Mouse (Mus musculus) testis, adult 2 months (tissue): ENCODE measurements at regions not wholly inside any gene's neighbourhood (a gene's known extent, or its start where the extent isn't known, plus 50 kb on each side); places are given as distances from the start of the nearest gene placed in this dataset.
A peak's percentile ranks its signal among the peaks of the same experiment; 100 is the strongest.

Experiments
- H3K27ac ChIP-seq: fragments of 200-500 bp; 2 replicates; pipeline ENCODE4 v1.5.1; 2012; ENCODE audit warnings: low read depth, low read length; ENCODE audit not compliant: control insufficient read depth, insufficient read depth
- H3K27me3 ChIP-seq: fragments of 200-500 bp; 2 replicates; pipeline ENCODE4 v1.6.1; 2012; ENCODE audit warnings: mild to moderate bottlenecking, low read length, moderate library complexity; ENCODE audit not compliant: control insufficient read depth, insufficient read depth
- H3K36me3 ChIP-seq: fragments of 200-500 bp; 2 replicates; pipeline ENCODE4 v1.6.1; 2012; ENCODE audit warnings: mild to moderate bottlenecking, low read length; ENCODE audit not compliant: control insufficient read depth, insufficient read depth
- H3K4me1 ChIP-seq: fragments of 200-500 bp; 2 replicates; pipeline ENCODE4 v1.6.1; 2012; ENCODE audit warnings: low read length; ENCODE audit not compliant: control insufficient read depth, insufficient read depth
- H3K4me3 ChIP-seq: fragments of 200-500 bp; 2 replicates; pipeline ENCODE4 v1.5.1; 2012; ENCODE audit warnings: low read depth, mild to moderate bottlenecking, low read length, moderate library complexity, mixed read lengths; ENCODE audit not compliant: control insufficient read depth
- CTCF ChIP-seq: fragments of 200-500 bp; IDR thresholded peaks from 2 replicates; pipeline ENCODE4 v1.5.1; 2012; ENCODE audit warnings: low read depth, mild to moderate bottlenecking, inconsistent platforms, low read length, moderate library complexity; ENCODE audit not compliant: control insufficient read depth, insufficient read depth, insufficient replicate concordance
- POLR2A ChIP-seq: fragments of 200-500 bp; IDR thresholded peaks from 2 replicates; pipeline ENCODE4 v1.6.1; 2012; ENCODE audit warnings: low read depth, mild to moderate bottlenecking, inconsistent platforms, low read length, moderate library complexity; ENCODE audit not compliant: control insufficient read depth

DNA sequence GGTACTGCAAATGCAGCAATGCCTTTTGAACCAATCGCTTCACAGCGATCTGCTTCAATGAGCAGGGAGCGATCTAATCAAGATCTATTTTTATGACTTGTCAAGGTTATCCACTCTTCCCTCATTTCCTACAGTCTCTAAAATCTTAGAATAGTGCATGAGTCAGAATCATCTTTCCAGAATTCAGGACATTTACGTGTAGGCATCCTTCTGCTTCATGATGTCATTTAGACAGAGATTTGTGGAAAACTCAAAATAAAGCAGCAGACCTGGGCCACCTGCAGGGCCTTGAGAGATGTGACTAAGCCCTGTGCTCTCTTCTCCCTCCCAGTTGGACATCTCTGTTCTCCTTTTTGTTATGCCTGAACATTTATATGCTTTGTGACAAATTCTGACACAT is 103.6 kb downstream of the Adamts1 start:
- no peaks in the 10 kb centered on the region for H3K27me3 ChIP-seq
- no peak for TF ChIP-seq CTCF
- TF ChIP-seq POLR2A: no peak
- no peaks in the 10 kb centered on the region for H3K36me3 ChIP-seq
- no peaks in the 10 kb centered on the region for H3K4me1 ChIP-seq
- H3K4me3 ChIP-seq: no peak overlapping the region
- no peak overlapping the region for H3K27ac ChIP-seq

DNA sequence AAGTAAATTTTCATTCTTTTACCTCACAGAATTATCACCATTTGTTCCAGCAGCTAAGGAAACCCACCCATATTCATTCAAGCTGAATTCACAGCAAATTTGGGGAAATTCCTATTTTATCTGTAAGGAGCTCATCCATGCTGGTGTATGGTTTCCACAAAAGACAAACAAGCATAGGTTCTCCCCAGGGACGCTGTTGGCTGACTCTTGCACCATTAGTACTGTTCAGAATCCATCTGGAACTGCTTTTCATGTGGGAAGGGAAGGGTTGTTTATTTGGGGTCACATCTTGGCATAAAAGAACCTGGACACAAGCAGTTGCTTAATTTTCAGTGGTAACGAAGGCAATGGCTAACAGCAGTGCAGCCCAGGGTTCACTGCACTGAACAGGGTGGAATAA is 120.2 kb downstream of the Adamts1 start:
- no peaks in the 10 kb centered on the region for H3K36me3 ChIP-seq
- no peak for TF ChIP-seq POLR2A
- no peak for TF ChIP-seq CTCF
- H3K4me3 ChIP-seq: no peak overlapping the region
- no peak overlapping the region for H3K27ac ChIP-seq
- H3K4me1 ChIP-seq: no peaks in the 10 kb centered on the region
- no peaks in the 10 kb centered on the region for H3K27me3 ChIP-seq

DNA sequence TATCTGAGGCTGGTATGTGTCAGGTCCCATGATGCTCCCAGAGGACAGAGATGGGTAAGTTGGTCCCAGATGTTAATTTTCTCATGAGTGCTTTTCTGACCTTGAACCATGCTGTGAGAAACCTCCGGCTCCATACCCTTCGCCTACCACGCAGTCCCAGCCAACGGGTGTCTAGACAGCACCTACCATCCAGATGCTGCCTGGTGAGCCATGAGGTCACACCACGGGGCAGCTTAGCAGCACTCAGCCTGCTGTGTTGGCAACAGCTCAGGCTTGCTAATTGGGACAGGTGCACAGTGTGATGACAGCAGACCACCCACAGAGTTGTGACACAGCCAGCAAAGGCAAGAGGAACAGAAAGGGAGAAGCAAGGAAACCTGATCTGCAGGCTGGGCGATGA is 122.6 kb downstream of the Adamts1 start:
- no peaks in the 10 kb centered on the region for H3K36me3 ChIP-seq
- no peak overlapping the region for H3K27ac ChIP-seq
- H3K27me3 ChIP-seq: no peaks in the 10 kb centered on the region
- no peak overlapping the region for H3K4me3 ChIP-seq
- TF ChIP-seq POLR2A: no peak
- TF ChIP-seq CTCF: no peak
- peaks cover 8% of the 10 kb centered on the region for H3K4me1 ChIP-seq

DNA sequence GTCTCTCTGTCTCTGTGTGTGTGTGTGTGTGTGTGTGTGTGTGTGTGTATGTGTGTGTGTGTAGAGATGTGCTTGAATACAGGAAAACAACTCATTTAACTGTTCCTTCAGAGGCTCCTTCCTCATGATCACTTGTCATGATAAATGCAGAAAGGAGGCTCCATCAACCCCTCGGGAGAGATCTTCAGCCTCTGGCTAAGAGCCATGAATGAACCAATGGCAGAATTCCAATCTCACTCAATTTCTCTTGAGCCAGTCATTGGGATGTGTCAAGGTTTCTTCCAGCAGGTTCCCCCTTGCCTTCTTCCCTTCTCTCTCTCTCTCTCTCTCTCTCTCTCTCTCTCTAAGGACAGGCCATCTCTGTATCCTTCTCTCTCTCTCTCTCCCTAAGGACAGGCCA is 124.1 kb downstream of the Adamts1 start:
- H3K27me3 ChIP-seq: no peaks in the 10 kb centered on the region
- H3K36me3 ChIP-seq: no peaks in the 10 kb centered on the region
- H3K4me1 ChIP-seq: peaks cover 8% of the 10 kb centered on the region
- TF ChIP-seq CTCF (no peak), POLR2A (no peak)
- H3K27ac ChIP-seq: no peak overlapping the region
- no peak overlapping the region for H3K4me3 ChIP-seq

DNA sequence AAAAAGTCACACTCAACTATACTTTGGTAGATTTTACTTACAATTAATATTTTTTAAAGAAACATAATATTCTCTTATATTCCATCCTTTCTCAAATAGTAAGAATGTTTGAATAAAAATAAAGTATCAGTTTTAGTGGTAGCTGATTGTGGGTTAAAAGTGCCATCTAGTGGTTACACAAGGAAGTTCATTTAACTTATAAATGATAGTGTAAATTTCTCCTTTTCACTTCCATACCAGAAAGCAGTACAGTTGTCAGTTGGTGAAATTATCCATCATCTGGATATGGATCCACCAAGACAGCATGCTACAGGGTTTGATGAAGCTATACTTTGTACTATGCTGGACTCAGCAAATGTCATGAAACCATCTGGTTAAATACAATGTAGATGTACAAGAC is 124.7 kb downstream of the Adamts1 start:
- H3K27me3 ChIP-seq: no peaks in the 10 kb centered on the region
- H3K4me1 ChIP-seq: peaks cover 8% of the 10 kb centered on the region
- no peaks in the 10 kb centered on the region for H3K36me3 ChIP-seq
- no peak overlapping the region for H3K4me3 ChIP-seq
- no peak for TF ChIP-seq POLR2A
- TF ChIP-seq CTCF: no peak
- no peak overlapping the region for H3K27ac ChIP-seq

DNA sequence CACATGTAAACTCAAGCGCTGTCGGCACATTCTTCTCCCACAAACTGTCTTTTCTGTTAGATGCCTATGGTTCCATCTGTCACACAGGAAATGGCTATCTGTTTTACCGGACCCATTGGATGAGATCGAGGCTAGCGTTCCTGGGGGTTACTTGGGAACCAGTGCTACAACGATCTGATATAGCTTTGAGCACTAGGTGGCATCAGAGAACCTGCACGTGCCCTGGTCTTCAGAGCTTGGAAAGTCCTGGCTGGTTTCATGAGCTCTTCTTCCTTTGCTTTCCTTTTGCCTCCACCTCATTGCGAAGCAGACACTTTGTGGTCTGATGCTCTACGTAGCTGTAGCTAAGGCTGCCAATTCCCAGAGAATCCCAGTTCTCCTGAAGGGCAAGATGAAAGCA is 123.8 kb upstream of the Cyyr1 start:
- peaks cover 8% of the 10 kb centered on the region for H3K4me1 ChIP-seq
- no peak for TF ChIP-seq POLR2A
- peak; percentile 19; the same call in 1 of the 2 replicates for TF ChIP-seq CTCF

DNA sequence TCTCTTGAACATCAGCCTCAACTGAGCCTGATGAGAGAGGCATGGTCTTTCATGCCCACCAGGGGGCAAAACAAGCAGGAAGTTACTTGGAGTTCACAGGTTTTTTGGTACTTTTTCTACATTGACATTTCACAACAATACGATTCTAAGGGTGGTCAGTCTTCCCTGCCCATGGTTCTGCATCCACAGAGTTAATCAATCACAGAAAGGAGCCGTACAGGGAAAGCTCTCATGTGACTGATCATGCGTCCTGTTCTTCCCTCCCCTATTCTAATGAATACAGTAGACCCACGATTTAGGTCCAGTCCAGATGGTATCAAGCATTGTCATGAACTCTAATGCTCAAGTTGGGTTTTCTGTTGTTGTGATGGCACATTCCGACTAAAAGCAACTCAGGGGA is 115.6 kb upstream of the Cyyr1 start:
- Histone ChIP-seq H3K4me1 (no peaks in the 10 kb centered on the region), H3K27ac (no peak overlapping the region), H3K36me3 (no peaks in the 10 kb centered on the region), H3K4me3 (no peak overlapping the region), H3K27me3 (no peaks in the 10 kb centered on the region)
- no peak for TF ChIP-seq CTCF
- TF ChIP-seq POLR2A: no peak

More for the DNA sequence above, 123.8 kb upstream of the Cyyr1 start:
- H3K27me3 ChIP-seq: no peaks in the 10 kb centered on the region
- H3K4me3 ChIP-seq: peak overlapping the region; percentile 8; the same call in 1 of the 2 replicates
- H3K36me3 ChIP-seq: no peaks in the 10 kb centered on the region
- no peak overlapping the region for H3K27ac ChIP-seq

DNA sequence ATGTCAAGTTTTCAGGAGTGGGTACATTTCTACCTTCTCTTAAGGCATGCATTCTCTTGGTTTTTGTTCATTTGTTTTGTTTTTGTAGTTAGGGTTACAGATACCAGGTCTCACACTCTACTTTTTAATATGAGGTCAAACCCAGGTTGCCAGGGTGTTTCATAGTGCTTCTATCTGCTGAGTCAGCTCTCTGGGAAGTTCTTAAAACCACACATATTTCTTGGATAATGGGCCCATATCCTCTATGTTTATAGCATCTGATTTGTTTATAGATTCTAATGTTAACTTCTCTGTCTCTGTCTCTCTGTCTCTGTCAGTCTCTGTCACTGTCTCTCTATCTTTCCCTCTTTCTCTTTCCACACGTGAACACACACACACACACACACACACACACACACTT is 114.6 kb upstream of the Cyyr1 start:
- no peaks in the 10 kb centered on the region for H3K27me3 ChIP-seq
- no peak for TF ChIP-seq POLR2A
- no peak for TF ChIP-seq CTCF
- no peak overlapping the region for H3K27ac ChIP-seq
- H3K36me3 ChIP-seq: no peaks in the 10 kb centered on the region
- no peak overlapping the region for H3K4me3 ChIP-seq
- no peaks in the 10 kb centered on the region for H3K4me1 ChIP-seq
